Mouse (Mus musculus) limb, embryonic 11.5 days (tissue): ENCODE data around the gene Inca1. TPM values are rescaled to one million over a fixed set of nuclear protein-coding genes. Genes with fewer than 3 reads are reported as not detected.

ENCODE experiments used
- ATAC-seq: fragments of 200-750 bp; cut with Nextera tagmentation; 2 replicates; pipeline ENCODE4 v1.8.0; 2017; ENCODE audit warnings: low read depth; ENCODE audit not compliant: insufficient number of reproducible peaks, low FRiP score, low TSS enrichment
- DNase-seq: peaks from one replicate; pipeline ENCODE4 v3.0.0-alpha.2; 2015; ENCODE audit warnings: low spot score
- H3K27ac ChIP-seq: fragments of 300-500 bp; sonication (generic); replicated peaks from 2 replicates; pipeline ENCODE4 v1.5.1; 2014; ENCODE audit warnings: low read depth, mild to moderate bottlenecking, low read length
- H3K27me3 ChIP-seq: fragments of 300-500 bp; sonication (generic); 2 replicates; pipeline ENCODE4 v1.6.1; 2014; ENCODE audit warnings: mild to moderate bottlenecking, low read length, mixed read lengths; ENCODE audit not compliant: control insufficient read depth, insufficient read depth
- H3K36me3 ChIP-seq: fragments of 300-500 bp; sonication (generic); 2 replicates; pipeline ENCODE4 v1.6.1; 2014; ENCODE audit warnings: mild to moderate bottlenecking, low read length, moderate library complexity, mixed read lengths; ENCODE audit not compliant: control insufficient read depth, insufficient read depth
- H3K4me1 ChIP-seq: fragments of 300-500 bp; sonication (generic); 2 replicates; pipeline ENCODE4 v1.6.1; 2014; ENCODE audit warnings: low read length, mixed read lengths; ENCODE audit not compliant: control insufficient read depth, insufficient read depth
- H3K4me2 ChIP-seq: fragments of 300-500 bp; sonication (generic); 2 replicates; pipeline ENCODE4 v1.6.1; 2014; ENCODE audit warnings: low read depth, mild to moderate bottlenecking, moderate library complexity; ENCODE audit not compliant: severe bottlenecking
- H3K4me3 ChIP-seq: fragments of 300-500 bp; sonication (generic); 2 replicates; pipeline ENCODE4 v1.5.1; 2014; ENCODE audit warnings: low read depth, low read length
- H3K9ac ChIP-seq: fragments of 300-500 bp; sonication (generic); 2 replicates; pipeline ENCODE4 v1.6.1; 2014; ENCODE audit warnings: mild to moderate bottlenecking, low read length
- H3K9me3 ChIP-seq: fragments of 300-500 bp; sonication (generic); 2 replicates; pipeline ENCODE4 v1.6.1; 2016; ENCODE audit warnings: low read length; ENCODE audit not compliant: control insufficient read depth
- WGBS: fragments of 180-500 bp; shearing (Covaris S2); extraction: QIAGEN DNeasy Blood & Tissue Kit; methylation state at CpG from one replicate; pipeline ENCODE4 v1.1.7; 2014; 5-methylcytosine and 5-hydroxymethylcytosine counted together
- microRNA-seq: library from miRNA; unstranded; fragments of <30 nt; microRNA quantifications from one replicate; pipeline ENCODE4, GENCODE M21; 2016
- polyA plus RNA-seq: library from polyadenylated mRNA; unstranded; fragments of >200 nt; fragmentation: Nextera tagmentation; extraction: Ambion mirVana; gene quantifications from 2 replicates; pipeline ENCODE4 v1.2.1, GENCODE M21; 2014

The Inca1 gene
- polyA plus RNA-seq, 1 experiment from 2014 or later = 0.96 TPM

GRCm38 (mm10) chr11:70644564-70645103, 55.3 kb downstream of the Inca1 start:
- DNase-seq = no peak
- H3K27ac ChIP-seq = no peak overlapping the region
- no peaks in the 10 kb centered on the region for H3K27me3 ChIP-seq
- H3K9ac ChIP-seq = no peak overlapping the region
- no peaks in the 10 kb centered on the region for H3K9me3 ChIP-seq
- H3K4me2 ChIP-seq = no peak overlapping the region
- no peak overlapping the region for H3K4me3 ChIP-seq
- ATAC-seq = no peak
- WGBS = 97% methylated on average over 8 of the region's 8 CpGs
- peaks cover 20% of the 10 kb centered on the region for H3K36me3 ChIP-seq
- H3K4me1 ChIP-seq = peaks cover 18% of the 10 kb centered on the region

GRCm38 (mm10) chr11:70643051-70643450, 56.9 kb downstream of the Inca1 start:
- Histone ChIP-seq H3K4me2 (no peak overlapping the region), H3K4me1 (peaks cover 8% of the 10 kb centered on the region), H3K4me3 (no peak overlapping the region), H3K9ac (no peak overlapping the region), H3K27me3 (no peaks in the 10 kb centered on the region), H3K9me3 (no peaks in the 10 kb centered on the region), H3K27ac (no peak overlapping the region), H3K36me3 (peaks cover 10% of the 10 kb centered on the region)
- DNase-seq (no peak), ATAC-seq (no peak)
- 95% methylated on average over 6 of the region's 6 CpGs for WGBS

GRCm38 (mm10) chr11:70641241-70641640, 58.7 kb downstream of the Inca1 start:
- Histone ChIP-seq H3K4me3 (no peak overlapping the region), H3K36me3 (peaks cover 10% of the 10 kb centered on the region), H3K9ac (no peak overlapping the region), H3K9me3 (no peaks in the 10 kb centered on the region), H3K4me2 (no peak overlapping the region), H3K4me1 (peaks cover 6% of the 10 kb centered on the region), H3K27me3 (no peaks in the 10 kb centered on the region), H3K27ac (no peak overlapping the region)
- no peak for ATAC-seq
- WGBS = 82% methylated on average over 7 of the region's 7 CpGs
- no peak for DNase-seq

GRCm38 (mm10) chr11:70639976-70640375, 60.0 kb downstream of the Inca1 start:
- Histone ChIP-seq H3K4me2 (no peak overlapping the region), H3K27me3 (no peaks in the 10 kb centered on the region), H3K9me3 (no peaks in the 10 kb centered on the region), H3K4me3 (no peak overlapping the region), H3K27ac (no peak overlapping the region), H3K9ac (no peak overlapping the region), H3K36me3 (peaks cover 9% of the 10 kb centered on the region), H3K4me1 (no peaks in the 10 kb centered on the region)
- DNase-seq (no peak), ATAC-seq (no peak)
- WGBS = 90% methylated on average over 8 of the region's 8 CpGs

GRCm38 (mm10) chr11:70638714-70639278, 61.2 kb downstream of the Inca1 start, which contains the start of gene Gp1ba:
TSS of gene Gp1ba (plus strand) at chr11:70639122.
- no peaks in the 10 kb centered on the region for H3K4me1 ChIP-seq
- no peaks in the 10 kb centered on the region for H3K36me3 ChIP-seq
- H3K4me3 ChIP-seq = no peak within 1 kb of the TSS
- ATAC-seq (no peak), DNase-seq (no peak)
- no peaks in the 10 kb centered on the region for H3K27me3 ChIP-seq
- no peak within 1 kb of the TSS for H3K9ac ChIP-seq
- H3K4me2 ChIP-seq = no peak within 1 kb of the TSS
- 47% methylated on average over 5 of the region's 5 CpGs for WGBS
- no peak within 1 kb of the TSS for H3K27ac ChIP-seq
- H3K9me3 ChIP-seq = no peaks in the 10 kb centered on the region

Small RNA genes within 50 kb of the gene (microRNA-seq; reads per million reads assigned to microRNA genes)
- gene Mir6925 = not detected

Other genes starting within 250 kb of the Inca1 start
- 46.5 and 50.1 TPM in 2 replicates for gene Med11, start 248.2 kb downstream of the Inca1 start, polyA plus RNA-seq
- 0.15 and 0.41 TPM in 2 replicates for gene Zmynd15, start 240.7 kb downstream of the Inca1 start, polyA plus RNA-seq
- 1.0 and 1.4 TPM in 2 replicates for gene Cxcl16, start 240.2 kb downstream of the Inca1 start, polyA plus RNA-seq
- gene Tm4sf5, start 194.9 kb downstream of the Inca1 start, polyA plus RNA-seq = 0.49 and 0.64 TPM in 2 replicates
- gene Vmo1, start 185.5 kb downstream of the Inca1 start, polyA plus RNA-seq = 0.55 TPM in 1 of 2 replicates, not detected in the other
- 0.39 and 0.50 TPM in 2 replicates for gene Gltpd2, start 181.0 kb downstream of the Inca1 start, polyA plus RNA-seq
- 964 and 999 TPM in 2 replicates for gene Psmb6, start 174.8 kb downstream of the Inca1 start, polyA plus RNA-seq
- gene Gm40193, start 167.2 kb downstream of the Inca1 start, polyA plus RNA-seq = not detected in 2 replicates
- 2.4 and 3.9 TPM in 2 replicates for gene Pld2, start 160.1 kb downstream of the Inca1 start, polyA plus RNA-seq
- 21.2 and 22.7 TPM in 2 replicates for gene Mink1, start 137.3 kb downstream of the Inca1 start, polyA plus RNA-seq
- not detected in 2 replicates for gene 4930544D05Rik, start 84.3 kb downstream of the Inca1 start, polyA plus RNA-seq
- gene Chrne, start 80.9 kb downstream of the Inca1 start, polyA plus RNA-seq = not detected in 2 replicates
- 1.2 and 1.3 TPM in 2 replicates for gene Gp1ba, start 61.0 kb downstream of the Inca1 start, polyA plus RNA-seq
- 89.5 and 99.1 TPM in 2 replicates for gene Rnf167, start 52.9 kb downstream of the Inca1 start, polyA plus RNA-seq
- 141 and 148 TPM in 2 replicates for gene Slc25a11, start 52.7 kb downstream of the Inca1 start, polyA plus RNA-seq
- gene Pfn1, start 45.5 kb downstream of the Inca1 start, polyA plus RNA-seq = 2,040 and 2,092 TPM in 2 replicates
- 49.4 and 53.3 TPM in 2 replicates for gene Eno3, start 43.0 kb downstream of the Inca1 start, polyA plus RNA-seq
- 156 and 173 TPM in 2 replicates for gene Spag7, start 30.7 kb downstream of the Inca1 start, polyA plus RNA-seq
- 8.2 and 11.8 TPM in 2 replicates for gene Camta2, start 12.1 kb downstream of the Inca1 start, polyA plus RNA-seq
- gene Kif1c, start 393 bp upstream of the Inca1 start, polyA plus RNA-seq = 7.2 and 10.2 TPM in 2 replicates
- 5.8 and 6.3 TPM in 2 replicates for gene Zfp3, start 64.1 kb upstream of the Inca1 start, polyA plus RNA-seq
- gene Scimp, start 112.4 kb upstream of the Inca1 start, polyA plus RNA-seq = not detected in 2 replicates
- 33.0 and 33.8 TPM in 2 replicates for gene Rabep1, start 144.6 kb upstream of the Inca1 start, polyA plus RNA-seq